Mouse (Mus musculus) regulatory T cell (primary cell): Measurements from ENCODE around the gene Stoml2.

Source experiments
- in situ Hi-C: fragments of 300-600 bp; cut with MboI, MseI; formaldehyde crosslinking; loops from one replicate; pipeline ENCODE4 v1.15.1; 2025; ENCODE audit warnings: high pct_unique_total_duplicates

The Stoml2 gene

GRCm38 (mm10) chr4:43031237-43031995 lies at the start of gene Stoml2:
Gene Stoml2, minus strand, starts transcription at chr4:43031710.
- in situ Hi-C loops = loop anchor here (25.0 kb wide), 2 partner anchors 931 to 1469 kb away; partner anchors contain the start of genes Dnaic1, Fam219a and Glipr2

GRCm38 (mm10) chr4:43078071-43078718 lies 46.7 kb upstream of the Stoml2 start:
- in situ Hi-C loops = no loop called here

- in situ Hi-C loops = no loop called here
Measured at GRCm38 (mm10) chr4:43074923-43075322, 43.4 kb upstream of the Stoml2 start.

DNA sequence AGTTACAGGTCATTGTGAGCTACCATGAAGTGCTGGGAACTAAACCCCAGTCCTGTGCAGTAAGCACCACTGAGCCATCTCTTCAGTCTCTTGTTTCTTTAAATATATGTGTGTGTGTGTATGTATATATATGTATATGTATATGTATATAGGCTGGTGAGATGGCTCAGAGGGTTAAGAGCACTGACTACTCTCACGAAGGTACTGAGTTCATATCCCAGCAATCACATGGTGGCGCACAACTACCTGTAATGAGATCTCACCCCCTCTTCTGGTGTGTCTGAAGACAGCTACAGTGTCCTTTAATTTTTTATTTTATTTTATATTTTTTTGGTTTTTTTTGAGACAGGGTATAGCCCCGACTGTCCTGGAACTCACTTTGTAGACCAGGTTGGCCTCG lies 34.0 kb upstream of the Stoml2 start:
- in situ Hi-C loops = no loop called here

DNA sequence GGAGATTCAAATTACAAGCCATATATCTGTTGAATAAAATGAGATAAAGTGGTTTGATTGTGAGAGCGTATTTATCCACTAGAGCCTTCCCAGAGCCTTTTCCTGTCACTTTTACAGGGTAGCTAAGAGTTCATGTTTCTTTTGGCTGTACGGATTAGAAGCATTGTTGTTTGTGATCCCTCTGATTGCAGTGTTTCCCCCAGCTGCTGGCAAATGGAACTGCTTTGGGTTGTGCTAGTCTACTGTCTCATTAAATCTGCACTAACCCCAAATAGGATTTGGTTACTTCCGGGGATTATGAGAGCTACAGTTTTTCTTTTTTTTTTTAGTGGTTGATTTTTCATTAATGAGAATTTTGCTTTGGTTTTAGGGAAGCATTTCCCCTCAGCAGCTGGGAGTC lies 28.8 kb upstream of the Stoml2 start:
- in situ Hi-C loops = no loop called here

- in situ Hi-C loops = no loop called here
Measured at GRCm38 (mm10) chr4:43059697-43060096, 28.2 kb upstream of the Stoml2 start.

- in situ Hi-C loops = no loop called here
Measured at GRCm38 (mm10) chr4:43058753-43059654, 27.5 kb upstream of the Stoml2 start, which contains the start of gene Unc13b. Gene Unc13b, plus strand, starts transcription at chr4:43058953.

GRCm38 (mm10) chr4:43058392-43058752 lies 26.9 kb upstream of the Stoml2 start:
- in situ Hi-C loops = no loop called here

- in situ Hi-C loops = no loop called here
Measured at GRCm38 (mm10) chr4:43057654-43058053, 26.1 kb upstream of the Stoml2 start.

DNA sequence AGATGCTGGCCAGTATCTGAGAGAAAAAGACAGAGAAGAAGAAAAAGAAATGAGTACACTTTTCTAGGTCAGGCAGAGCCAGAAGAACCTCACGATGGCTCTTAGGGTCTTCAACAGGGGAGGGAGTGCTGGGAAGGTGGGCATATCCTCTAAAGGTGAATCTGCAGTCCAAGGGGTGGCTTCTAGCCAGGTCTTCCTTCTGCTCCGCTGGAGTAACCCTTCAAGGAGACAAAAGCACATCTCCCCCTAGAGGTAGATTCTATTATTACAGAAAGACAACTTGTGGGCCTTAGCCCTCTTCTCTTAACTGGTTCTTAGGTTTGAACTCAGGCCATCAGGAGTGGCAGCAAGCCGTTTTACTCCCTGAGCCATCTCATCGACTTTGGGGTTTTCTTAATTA lies 21.1 kb upstream of the Stoml2 start:
- in situ Hi-C loops = no loop called here

GRCm38 (mm10) chr4:43047231-43047630 lies 15.7 kb upstream of the Stoml2 start:
- in situ Hi-C loops = loop anchor here (10.0 to 25.0 kb wide), 3 partner anchors 378 to 1485 kb away; partner anchors contain the start of genes Dnaic1, Fam166b, Fam219a and Glipr2

- in situ Hi-C loops = loop anchor here (10.0 to 25.0 kb wide), 3 partner anchors 378 to 1484 kb away; partner anchors contain the start of genes Dnaic1, Fam166b, Fam219a and Glipr2
Measured at GRCm38 (mm10) chr4:43046607-43047006, 15.1 kb upstream of the Stoml2 start.

DNA sequence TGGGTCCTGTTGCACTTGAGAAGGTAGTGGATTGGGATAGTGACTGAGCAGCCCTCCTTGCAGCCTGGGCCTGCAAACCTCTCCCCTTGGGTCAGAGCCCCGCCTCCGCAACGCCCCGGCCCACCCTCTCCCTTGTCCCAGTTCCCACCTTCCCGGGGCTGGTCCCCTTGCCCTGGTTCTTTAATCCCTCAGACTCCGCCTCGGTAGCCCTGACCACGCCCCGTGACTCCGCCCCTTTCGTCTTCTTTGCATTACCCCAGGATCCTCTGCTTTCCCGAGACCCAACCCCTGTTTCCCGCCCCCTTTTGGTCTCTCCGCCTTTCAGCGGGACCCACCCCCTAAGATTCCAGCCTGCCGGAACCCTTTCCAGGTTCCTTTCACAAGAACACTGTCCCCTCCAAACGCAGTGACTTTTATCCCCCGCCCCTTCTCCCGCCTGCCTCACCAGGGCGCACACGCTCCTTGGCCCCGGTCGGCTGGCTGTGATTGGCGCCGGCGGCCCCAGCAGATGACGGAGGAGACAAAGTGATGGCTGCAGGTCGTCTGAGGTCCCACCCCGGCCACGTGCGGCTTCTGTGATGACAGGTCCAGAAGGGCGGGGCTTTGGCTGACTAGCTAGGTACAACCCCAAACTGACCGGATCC lies 14.3 kb upstream of the Stoml2 start, which contains the start of gene Fam214b:
TSS of gene Fam214b (minus strand) at position 562 of the 644 bp plus-strand sequence.
- in situ Hi-C loops = loop anchor here (10.0 to 25.0 kb wide), 3 partner anchors 379 to 1483 kb away; partner anchors contain the start of genes Dnaic1, Fam166b, Fam219a and Glipr2

- in situ Hi-C loops = loop anchor here (10.0 to 25.0 kb wide), 3 partner anchors 380 to 1483 kb away; partner anchors contain the start of genes Dnaic1, Fam166b, Fam219a and Glipr2
Measured at GRCm38 (mm10) chr4:43045285-43045658, 13.8 kb upstream of the Stoml2 start.

DNA sequence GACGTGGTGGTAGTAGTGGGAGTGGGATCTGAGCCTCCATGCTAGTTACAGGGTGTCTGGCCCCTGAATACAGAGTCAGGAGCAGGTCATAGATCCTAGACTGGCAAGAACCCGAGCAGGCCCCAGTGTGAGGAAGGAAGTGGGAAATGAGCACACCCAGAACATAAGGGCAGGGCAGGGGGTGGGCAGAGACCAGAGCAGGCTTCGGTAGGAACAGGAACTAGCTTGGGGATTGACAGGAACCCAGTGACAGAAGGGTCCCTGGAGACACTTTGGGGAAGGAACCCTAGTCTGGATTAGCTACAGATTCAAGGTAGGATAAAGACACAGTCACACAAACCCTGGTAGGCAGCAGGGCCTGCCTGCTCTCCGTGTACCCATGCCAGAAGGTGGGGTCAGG lies 13.2 kb upstream of the Stoml2 start:
- in situ Hi-C loops = loop anchor here (10.0 to 25.0 kb wide), 3 partner anchors 380 to 1482 kb away; partner anchors contain the start of genes Dnaic1, Fam166b, Fam219a and Glipr2

DNA sequence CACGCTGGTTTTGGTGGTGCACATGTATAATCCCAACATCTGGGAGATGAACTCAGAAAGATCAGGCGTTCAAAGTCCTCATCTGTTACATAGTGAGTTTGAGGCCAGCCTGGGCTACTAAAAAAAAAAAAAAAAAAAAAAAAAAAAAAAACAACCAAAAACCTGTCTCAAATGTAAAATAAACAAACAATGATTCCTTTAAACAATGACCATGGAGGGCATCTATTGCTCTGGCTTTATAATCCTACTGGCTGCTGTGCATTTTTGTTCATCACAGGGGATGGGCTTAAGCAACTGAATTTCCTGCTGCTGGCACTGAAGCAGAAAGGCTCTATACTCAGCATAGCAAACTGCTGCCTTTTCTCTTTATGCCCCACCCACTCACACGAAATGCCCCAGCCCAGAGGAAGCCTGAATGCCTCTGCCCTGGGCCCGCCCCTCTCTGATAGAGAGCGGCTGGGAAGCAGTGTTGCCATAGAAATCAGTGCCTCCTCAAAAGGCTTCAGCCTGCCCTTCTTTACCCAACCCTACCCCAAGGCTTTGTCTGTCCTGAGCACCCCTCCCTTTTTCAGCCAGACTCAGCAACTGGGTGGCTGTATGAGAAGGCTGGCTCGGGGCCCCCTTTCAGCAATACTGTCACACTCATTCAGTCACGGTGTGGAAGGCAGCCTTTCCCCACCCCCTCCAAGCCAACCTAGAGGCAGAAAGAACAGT lies 12.3 kb upstream of the Stoml2 start:
- in situ Hi-C loops = loop anchor here (10.0 to 25.0 kb wide), 3 partner anchors 381 to 1482 kb away; partner anchors contain the start of genes Dnaic1, Fam166b, Fam219a and Glipr2

GRCm38 (mm10) chr4:43040881-43041547 lies 9.5 kb upstream of the Stoml2 start:
- in situ Hi-C loops = loop anchor here (10.0 to 25.0 kb wide), 3 partner anchors 384 to 1479 kb away; partner anchors contain the start of genes Dnaic1, Fam166b, Fam219a and Glipr2

GRCm38 (mm10) chr4:43040114-43040572 lies 8.6 kb upstream of the Stoml2 start:
- in situ Hi-C loops = loop anchor here (10.0 to 25.0 kb wide), 3 partner anchors 385 to 1478 kb away; partner anchors contain the start of genes Dnaic1, Fam166b, Fam219a and Glipr2

- in situ Hi-C loops = loop anchor here (10.0 to 25.0 kb wide), 3 partner anchors 385 to 1477 kb away; partner anchors contain the start of genes Dnaic1, Fam166b, Fam219a and Glipr2
Measured at GRCm38 (mm10) chr4:43039609-43040008, 8.1 kb upstream of the Stoml2 start.
